Mouse (Mus musculus): ENCODE measurements around the gene Usp6nl. TPM values are rescaled to one million over a fixed set of nuclear protein-coding genes. Genes with fewer than 3 reads are reported as not detected.

The Usp6nl gene
- total RNA-seq (2021) = 10 to 100 TPM; 40.1 to 44.0 TPM
- long read RNA-seq, experiment 1, full-length matches to known transcripts = 3 of 7 reads
- long read RNA-seq, experiment 1, partial matches to known transcripts = 0 of 7 reads
- long read RNA-seq, experiment 1, other reads (novel, unspliced or antisense) = 4 of 7 reads
- long read RNA-seq, experiment 2, full-length matches to known transcripts = 2 of 18 reads
- long read RNA-seq, experiment 2, partial matches to known transcripts = 1 of 18 reads
- long read RNA-seq, experiment 2, other reads (novel, unspliced or antisense) = 15 of 18 reads

- peak; percentile 82 to 86 for DNase-seq (ENCODE audit: low spot score in 2 of 2)
These were observed at the start of gene Usp6nl for GRCm38 (mm10) chr2:6322376-6322901. Gene Usp6nl (plus strand): TSS chr2:6322667.

DNA sequence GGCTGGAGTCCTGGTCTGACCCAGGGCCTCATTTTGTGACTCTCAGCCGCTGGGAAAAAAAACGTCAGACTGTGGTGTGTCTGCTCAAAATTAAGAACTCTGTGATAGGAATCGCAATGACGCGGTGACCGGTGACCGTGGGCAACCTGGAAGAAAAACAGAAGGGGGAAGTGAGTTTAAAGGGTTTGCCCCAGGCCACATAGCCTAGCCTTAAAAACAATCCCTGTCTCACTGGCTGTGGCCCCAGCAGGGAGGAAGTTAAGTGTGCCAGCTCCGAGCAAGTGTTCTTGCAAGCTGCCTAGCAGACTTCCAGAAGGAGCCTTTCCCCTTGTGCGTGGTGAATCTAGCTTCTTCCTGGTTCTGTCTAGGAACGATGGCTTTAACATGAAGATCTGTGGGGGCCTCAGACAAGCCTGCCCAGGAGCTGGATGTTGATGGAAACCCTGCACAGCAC is 49.0 kb upstream of the Usp6nl start:
- no peak for DNase-seq (ENCODE audit: low spot score in 2 of 2)

DNA sequence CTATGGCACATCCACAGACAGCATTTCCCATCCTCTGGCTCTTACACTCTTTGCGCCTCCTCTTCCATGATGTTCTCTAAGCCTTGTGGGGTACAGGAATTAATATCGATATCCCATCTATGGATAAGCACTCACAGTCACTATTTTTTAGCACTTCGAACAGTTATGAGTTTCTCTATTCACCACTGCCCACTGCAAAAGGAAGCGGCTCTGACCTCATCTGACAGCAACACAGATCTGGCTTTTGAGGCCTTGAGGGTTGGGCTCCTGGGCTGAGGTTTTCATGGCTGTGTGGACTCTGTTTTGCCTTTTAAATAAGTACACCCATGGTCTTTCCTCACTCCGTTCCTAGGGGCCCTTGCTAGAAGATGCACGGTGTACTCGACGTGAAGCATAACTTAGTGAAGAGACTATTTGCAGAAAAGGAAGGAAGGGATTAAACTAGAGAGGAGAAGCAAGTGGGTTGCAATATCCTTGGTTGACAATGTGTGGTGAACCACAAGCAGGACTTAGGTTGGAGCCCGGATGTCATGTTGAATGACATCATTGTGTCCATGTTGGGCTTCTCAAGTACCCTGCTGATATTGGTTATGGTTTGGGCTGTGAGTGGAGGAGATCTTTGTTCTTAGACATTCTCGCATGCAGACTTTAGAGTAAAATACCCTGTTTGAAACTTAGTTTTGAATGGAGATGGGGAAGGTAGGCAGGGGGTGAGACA is 43.5 kb upstream of the Usp6nl start:
- DNase-seq (ENCODE audit: low spot score in 2 of 2) = no peak

GRCm38 (mm10) chr2:6279614-6280301 is 42.7 kb upstream of the Usp6nl start:
- DNase-seq (ENCODE audit: low spot score in 2 of 2) = no peak

- no peak for DNase-seq (ENCODE audit: low spot score in 2 of 2)
These were observed 38.9 kb upstream of the Usp6nl start for GRCm38 (mm10) chr2:6283569-6283968.

GRCm38 (mm10) chr2:6284784-6285183 is 37.7 kb upstream of the Usp6nl start:
- DNase-seq (ENCODE audit: low spot score in 2 of 2) = no peak

- no peak for DNase-seq (ENCODE audit: low spot score in 2 of 2)
These were observed 36.7 kb upstream of the Usp6nl start for GRCm38 (mm10) chr2:6285794-6286193.

GRCm38 (mm10) chr2:6293825-6294444 is 28.5 kb upstream of the Usp6nl start:
- no peak for DNase-seq (ENCODE audit: low spot score in 2 of 2)

DNA sequence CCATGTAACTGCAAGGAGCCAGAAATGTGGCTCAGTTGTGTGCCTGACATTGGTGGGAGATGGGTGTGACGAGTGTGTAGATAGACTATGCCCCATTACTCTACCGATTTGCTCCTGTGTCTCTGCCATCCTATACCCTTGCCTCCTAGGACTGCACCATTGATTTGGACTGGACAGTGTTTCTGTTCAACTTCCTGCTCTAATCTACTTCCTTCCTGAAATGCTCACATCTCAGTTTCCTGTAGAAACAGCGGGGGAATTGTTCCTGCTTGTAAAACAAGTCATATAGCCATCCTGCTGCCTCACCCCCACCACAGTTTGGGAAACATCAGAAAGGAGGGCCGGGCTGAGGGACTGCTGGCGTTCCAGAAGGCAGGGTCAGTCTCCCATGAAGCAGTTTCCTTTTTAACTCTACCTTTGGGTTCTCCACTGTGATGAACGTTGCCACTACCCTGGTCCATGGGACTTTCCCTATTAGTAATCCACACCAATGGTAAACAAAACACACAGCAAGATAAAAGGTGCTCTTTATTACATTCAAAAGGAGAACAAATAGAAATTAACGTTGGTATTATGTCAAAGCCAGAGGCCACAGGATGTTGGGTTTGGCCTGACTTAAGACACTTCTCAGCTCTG is 27.4 kb upstream of the Usp6nl start:
- DNase-seq (ENCODE audit: low spot score in 2 of 2) = no peak

- DNase-seq (ENCODE audit: low spot score in 2 of 2) = no peak
These were observed 17.7 kb upstream of the Usp6nl start for GRCm38 (mm10) chr2:6304768-6305167.

DNA sequence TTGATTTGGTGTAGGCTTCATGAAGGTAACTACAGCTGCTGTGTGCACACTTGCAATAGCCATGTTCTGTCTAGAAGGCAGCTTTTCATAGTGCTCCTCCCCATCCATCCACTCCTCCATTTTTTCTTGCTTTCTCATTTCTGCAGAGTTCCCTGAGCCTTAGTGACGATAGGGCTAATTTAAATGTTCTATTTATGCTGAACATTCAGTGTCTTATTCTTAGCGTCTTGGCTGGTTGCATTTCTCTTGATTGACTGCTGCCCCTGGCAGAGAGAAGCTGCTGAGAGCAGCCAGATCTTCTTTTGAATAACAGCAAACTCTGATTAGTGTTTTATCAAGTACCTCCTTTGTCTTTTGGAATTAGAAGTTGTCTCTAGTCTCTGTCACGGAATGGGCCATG is 15.6 kb upstream of the Usp6nl start:
- DNase-seq (ENCODE audit: low spot score in 2 of 2) = no peak

GRCm38 (mm10) chr2:6309373-6309821 is 13.1 kb upstream of the Usp6nl start:
- no peak for DNase-seq (ENCODE audit: low spot score in 2 of 2)

DNA sequence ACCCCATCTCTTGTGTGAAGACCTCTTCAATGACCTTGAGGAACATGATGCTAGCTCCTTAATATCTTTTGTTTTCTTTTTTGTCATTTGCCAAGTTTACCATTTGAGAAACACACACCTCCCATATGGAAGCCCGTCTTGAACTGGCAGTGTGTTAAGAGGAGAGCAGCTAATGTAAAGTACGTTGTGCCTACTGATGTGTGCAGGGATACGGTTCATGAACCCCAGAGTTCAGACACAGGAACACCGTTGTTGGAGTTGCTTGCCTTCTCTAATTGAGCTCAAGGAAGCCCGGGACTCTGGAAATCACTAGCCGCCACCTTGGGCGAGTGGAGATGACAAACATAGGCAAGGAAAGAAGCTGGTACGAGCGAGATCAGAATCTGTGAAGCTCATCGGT is 9.7 kb upstream of the Usp6nl start:
- DNase-seq (ENCODE audit: low spot score in 2 of 2) = no peak

GRCm38 (mm10) chr2:6313733-6314132 is 8.7 kb upstream of the Usp6nl start:
- no peak for DNase-seq (ENCODE audit: low spot score in 2 of 2)

DNA sequence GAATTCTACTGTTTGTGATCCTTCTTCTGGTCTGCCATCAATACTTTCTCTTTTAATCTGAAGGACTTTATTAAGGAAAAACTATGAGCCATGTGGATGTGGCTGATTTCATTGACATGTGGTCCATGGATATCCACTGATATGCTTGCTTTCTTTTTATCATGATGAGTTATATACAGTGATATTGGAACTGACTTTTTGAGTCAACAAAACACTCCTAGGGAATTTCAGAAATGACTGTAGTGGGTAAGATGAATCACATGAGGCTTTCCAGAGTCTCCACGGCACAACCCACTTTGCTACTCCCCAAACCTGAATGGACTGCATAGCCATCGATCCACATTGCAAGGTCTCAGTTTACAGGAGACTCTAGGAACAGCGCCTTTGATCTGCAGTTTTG is 2.3 kb upstream of the Usp6nl start:
- DNase-seq (ENCODE audit: low spot score in 2 of 2) = no peak

GRCm38 (mm10) chr2:6321769-6322375 is 595 bp upstream of the Usp6nl start:
- DNase-seq (ENCODE audit: low spot score in 2 of 2) = no peak

DNA sequence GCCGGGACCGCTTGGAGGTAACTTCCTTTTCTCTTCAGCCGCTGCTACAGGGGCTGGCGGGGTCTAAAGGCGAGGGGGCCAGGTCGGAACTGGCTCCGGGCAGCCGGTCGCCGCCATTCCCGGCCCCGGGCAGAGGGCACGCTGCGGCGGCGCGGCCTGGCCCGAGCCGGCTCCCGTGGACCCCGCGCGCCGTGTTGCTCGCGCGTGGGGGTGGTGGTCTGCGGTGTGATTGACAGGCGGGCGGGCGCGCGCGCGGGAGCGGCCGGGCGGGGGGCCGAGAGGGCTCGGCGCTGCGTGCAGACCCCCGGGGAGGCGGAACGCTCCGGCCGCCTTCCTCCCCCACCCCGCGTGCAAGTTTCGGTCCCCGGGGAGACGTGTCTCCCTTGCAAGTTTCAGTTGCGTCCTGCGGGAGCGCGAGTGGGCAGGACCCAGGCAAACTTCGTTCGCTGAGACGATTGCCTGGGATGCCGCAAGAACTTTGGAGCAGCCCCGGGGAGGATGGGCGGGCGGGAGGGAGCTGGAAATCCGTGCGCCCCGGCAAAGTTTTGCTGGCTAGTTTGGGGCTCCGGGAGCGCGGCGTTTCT is 563 bp downstream of the Usp6nl start:
- DNase-seq (ENCODE audit: low spot score in 2 of 2) = peak; percentile 20 to 38

- DNase-seq (ENCODE audit: low spot score in 2 of 2) = no peak
These were observed 3.2 kb downstream of the Usp6nl start for GRCm38 (mm10) chr2:6325646-6326045.

DNA sequence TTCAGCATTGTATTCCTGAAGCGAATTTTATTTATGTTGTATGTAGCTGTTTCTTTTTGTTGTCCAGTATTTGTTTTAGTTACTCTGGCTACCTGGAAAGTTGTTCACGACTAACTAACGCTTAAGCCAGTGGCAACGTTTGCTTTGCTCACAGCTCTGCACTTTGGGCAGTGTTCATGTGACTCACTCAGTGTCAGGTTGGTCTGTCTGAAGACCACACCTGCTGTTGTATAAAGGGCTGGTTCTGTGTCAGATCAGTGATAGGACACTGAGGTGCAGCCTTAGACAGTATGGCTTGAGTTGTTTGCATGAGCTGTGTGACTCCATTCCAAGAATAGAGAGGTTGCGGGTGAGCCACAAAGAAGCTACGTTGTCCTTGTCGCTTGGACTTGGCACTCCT is 6.5 kb downstream of the Usp6nl start:
- no peak for DNase-seq (ENCODE audit: low spot score in 2 of 2)

GRCm38 (mm10) chr2:6330756-6331155 is 8.3 kb downstream of the Usp6nl start:
- DNase-seq (ENCODE audit: low spot score in 2 of 2) = no peak
